Mouse (Mus musculus) lung, postnatal 10 days (tissue): ENCODE measurements around the gene Lsm7.
"Not testable (repeated sequence)": the region's sequence is repeated elsewhere in the genome, so short reads cannot be mapped to it uniquely, and the experiment has no call there.

Experiments
- DNase-seq: peaks from one replicate; pipeline ENCODE4 v3.0.0; 2021

The Lsm7 gene

DNA sequence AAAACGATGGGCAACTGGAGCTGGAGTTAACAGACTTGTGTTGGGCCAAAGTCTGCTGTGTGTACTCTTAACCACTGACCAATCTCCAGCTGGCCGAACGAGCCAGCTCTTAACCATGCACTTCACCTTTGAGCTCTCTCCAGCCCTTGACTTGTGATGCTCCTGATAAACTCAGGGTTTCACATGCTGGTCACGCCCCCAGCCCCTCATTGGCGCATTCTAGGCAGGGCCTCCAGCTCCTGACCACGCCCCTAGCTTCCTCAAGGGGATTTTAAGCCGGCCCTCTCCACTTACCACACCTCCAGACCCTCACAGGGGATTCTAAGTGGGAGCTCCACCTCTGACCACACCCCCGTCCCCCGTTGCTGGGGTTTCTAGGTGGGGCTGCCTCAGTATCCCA, 23.9 kb downstream of the Lsm7 start:
- peak; percentile 85 for DNase-seq

DNA sequence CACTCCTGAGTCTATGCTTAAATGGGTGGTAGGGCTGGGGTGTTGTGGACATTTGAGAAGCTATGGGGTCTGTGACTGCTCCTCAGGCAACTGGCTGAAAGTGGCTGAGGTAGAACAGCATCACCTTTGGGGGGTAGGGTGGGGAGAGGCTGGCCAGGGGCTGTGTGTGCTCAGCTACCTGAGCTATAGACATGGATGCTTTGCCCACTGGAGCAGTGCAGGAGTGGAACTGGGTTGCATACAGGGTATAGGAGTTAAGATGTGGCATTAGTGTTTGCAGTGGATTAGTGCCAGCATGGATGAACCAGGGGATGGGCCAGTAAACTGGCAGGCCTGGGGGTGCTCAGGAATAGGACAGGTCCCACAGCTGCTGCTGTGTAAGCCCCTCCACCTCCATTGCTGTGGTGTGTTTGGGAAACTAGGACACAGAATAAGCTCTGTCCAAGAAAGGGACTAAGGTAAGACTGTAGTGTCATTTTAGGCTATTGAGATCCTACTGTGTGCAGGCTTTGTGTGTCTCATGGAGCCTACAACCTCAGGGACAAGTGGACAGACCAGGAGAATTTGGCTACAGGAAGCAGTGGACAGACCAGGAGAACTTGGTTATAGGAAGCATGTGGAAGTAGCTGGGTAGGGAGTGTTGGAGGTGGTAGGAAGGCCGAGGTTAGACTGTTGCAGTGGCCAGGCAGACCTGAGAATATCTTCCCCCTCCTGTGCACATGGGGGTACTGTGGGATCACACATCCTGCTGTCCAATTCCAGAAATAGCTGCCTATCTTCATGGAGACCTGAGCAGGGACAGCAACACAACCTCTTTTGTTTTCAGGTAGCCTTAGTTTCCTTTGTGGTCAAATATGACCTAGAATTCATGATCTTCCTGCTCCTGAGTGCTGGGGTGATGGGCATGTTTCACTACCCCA, 25.4 kb downstream of the Lsm7 start:
- no peak for DNase-seq

DNA sequence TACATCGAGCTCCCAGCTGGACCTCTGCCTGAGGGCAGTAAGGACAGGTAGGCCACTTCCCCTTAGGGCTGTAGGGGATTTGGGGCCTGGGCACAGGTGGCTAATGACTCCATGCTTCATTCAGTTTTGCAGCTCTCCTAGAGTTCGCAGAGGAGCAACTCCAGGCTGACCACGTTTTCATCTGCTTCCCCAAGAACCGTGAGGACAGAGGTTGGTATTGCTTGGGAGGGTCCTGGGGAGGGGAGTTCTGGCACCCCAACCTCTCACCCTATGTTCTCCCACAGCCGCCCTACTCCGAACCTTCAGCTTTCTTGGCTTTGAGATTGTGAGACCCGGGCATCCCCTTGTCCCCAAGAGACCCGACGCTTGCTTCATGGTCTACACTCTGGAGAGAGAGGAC, 26.4 kb downstream of the Lsm7 start:
- not testable (repeated sequence) for DNase-seq

DNA sequence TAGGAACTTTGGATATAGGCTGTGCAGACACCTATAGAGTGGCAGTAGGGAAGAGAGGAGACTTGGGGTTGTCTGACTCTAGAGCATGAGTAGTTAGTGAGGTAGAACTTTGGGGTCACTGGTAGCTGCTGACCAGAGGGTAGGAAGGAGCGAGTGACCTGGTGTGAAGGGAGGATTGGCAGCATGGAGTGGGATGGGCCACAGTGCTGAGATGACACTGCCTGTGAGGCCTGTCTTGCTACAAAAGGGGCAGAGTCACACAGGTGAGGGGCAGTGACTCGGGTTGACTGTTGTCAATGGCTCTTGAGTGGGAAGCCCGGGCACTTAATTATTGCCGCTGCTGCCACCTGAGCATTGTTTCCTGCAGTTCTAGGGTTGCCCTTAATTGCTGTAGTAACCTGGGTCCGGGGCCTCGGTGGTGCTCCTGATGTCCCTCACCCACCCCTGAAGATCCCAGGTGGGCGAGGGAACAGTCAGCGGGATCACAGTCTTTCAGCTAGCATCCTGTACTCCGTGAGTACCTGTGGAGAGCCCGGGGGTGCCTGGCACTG, 27.1 kb downstream of the Lsm7 start:
- DNase-seq = no peak

DNA sequence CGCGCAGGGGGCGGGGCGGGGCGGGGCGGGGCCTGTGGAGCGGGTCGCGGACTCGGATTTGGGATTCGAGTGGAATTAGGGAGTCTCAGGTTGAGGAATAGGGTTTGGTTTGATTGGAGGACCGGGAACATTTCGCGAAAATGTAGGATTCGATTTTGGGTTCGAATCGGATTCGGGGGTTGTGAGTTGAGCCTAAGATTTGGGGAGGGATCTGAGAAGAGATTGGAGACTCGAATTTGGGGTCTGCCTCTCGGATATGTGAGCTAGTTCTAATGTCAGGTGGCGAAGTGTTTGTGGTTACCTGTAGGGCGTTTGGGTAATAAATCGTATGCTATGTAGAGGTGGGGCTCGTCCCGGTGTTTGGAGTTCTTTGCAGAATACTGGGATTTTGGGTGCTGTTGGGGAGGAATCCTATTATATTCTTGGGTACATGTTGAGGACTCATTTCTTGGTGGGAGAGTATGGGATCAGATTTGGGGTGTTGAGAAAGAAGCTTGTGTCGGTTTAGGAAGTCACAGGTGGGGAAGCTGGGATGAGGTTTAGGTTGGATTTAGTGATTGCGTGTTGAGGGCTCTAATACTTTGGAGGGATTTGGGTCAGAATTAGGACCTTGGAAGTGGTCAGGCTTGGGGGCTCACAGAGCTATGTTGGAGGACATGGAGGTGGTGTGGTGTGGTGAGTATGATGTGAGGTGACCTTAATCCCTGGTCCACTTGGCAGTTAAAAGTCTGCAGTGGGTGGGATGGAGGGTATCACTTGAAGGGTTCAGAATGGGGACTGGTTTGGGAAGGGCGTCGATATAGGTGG, 27.7 kb downstream of the Lsm7 start:
- DNase-seq = no peak

DNA sequence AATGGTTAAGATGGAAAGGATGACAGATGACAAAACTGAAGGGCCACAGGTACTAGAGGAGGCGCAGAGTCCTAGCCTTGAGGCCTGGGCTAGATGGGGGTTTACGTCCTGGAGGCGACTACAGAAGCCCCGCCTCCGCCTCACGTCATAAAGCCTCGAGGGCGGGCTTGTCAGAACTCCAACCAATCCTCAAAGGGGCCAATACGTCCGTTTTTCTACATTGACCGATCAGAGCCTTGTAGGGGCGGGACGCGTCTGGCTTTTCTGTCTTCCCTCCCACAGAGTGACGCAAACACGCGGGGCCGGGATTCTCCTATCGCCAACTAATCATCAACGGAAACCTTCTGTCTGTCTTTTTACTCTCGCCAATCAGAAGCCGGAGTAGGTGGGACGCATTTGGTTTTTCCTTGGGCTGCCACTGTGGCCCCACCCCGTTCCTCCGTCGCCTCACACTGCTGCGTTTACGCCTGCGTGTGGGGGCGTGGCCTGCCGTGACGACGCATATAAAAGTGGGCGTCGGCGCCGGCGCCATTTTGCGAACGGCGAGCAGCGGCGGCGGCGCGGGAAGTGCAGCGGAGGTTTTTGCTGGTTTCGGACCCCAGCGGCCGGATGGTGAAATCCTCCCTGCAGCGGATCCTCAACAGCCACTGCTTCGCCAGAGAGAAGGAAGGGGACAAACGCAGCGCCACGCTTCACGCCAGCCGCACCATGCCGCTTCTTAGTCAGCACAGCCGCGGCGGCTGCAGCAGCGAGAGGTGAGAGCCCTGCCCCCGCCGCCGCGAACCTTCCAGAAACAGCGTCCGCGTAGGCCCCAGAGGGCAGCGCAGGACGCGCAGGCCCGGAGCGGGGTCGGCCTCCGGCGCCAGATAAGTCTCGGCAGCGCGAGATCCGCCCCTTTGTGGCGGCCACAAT, 28.6 kb downstream of the Lsm7 start, which contains the start of gene Oaz1:
Gene Oaz1, plus strand, starts transcription at position 506 of the 912 bp plus-strand sequence.
- peak; percentile 100 for DNase-seq

DNA sequence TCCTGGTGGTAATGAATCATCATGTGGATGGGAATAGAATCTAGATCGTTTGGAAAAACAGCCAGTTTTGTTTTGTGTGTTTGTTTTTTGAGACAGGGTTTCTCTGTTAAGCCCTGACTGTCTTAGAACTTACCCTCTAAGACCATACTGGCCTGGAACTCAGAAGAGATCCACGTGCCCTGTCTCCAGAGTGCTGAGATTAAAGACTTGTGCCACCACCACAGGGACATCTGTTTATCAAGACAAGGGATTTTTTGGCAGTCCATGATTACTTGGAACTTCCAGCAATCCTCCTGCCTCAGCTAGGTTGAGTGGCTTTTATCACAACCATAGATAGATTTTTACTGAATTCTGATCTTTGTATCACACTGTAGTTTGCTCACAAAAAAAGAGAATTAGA, 30.2 kb downstream of the Lsm7 start:
- DNase-seq = no peak

DNA sequence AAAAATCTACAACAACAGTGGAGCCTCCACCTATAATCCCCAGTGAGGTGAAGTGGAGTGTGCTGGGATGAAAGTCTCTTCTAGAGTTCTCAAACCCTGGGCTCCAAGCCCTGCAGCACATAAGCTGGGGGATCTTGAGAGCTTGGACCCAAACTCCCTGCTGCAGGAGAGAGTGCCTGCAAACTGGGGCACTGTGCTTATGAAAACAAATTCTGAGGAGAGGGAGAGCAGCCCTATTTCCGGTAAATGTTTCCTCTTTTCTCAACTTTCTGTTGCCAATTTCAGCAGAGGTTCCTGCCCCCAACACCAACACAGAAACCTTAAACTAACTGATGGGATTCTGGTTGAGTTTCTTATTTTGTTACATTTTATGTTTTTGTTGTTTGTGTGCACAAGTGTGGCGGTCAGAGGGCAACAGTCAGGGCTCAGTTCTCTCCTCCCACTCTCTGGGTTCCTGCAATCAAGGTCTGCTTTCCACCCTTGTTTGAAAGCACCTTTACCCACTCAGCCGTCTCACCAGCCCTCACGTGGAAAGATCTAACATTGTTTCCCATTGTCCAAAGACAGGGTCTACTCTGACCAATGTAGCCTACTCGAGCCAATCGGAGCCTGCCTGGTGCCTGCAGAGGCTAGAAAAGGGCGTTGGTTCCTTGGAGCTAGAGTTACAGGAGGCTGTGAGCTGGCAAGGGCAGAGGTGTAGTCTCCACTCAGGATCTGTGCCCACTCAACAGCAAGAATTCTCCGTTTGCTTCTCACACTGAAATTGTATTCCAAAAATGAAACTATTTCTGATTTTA, 31.0 kb downstream of the Lsm7 start:
- no peak for DNase-seq

DNA sequence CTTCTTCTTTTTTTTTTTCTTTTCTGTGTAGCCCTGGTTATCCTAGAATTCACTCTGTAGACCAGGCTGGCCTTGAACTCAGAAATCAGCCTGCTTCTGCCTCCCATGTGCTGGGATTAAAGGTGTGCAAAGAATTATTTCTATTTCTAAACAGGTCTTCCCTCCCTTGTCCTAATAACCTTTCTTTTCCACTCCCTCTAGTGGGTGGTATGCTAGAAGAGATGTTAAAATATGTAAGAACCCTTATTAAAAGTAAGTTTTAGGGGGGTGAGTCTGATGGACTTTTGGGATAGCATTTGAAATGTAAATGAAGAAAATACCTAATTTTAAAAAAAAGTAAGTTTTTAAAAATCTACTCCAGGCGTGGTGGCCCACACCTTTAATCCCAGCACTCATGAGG, 31.7 kb downstream of the Lsm7 start:
- no peak for DNase-seq

DNA sequence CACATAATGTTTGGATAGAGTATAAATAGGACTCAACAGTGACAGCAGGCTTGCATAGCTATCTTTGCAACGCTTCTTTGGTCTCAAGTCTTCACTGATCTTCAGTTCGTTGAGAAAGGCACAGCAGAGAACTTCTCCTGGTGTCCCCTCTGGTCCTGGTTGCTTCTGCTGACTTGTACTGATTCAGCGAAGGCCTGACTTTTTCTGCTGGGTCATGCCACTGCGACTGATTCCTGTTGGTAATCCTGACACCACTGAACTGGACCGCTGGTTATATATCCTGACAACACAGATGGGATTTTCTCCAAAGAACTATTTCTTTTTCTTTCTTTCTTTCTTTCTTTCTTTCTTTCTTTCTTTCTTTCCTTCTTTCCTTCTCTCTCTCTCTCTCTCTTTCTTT, 32.5 kb downstream of the Lsm7 start:
- no peak for DNase-seq

DNA sequence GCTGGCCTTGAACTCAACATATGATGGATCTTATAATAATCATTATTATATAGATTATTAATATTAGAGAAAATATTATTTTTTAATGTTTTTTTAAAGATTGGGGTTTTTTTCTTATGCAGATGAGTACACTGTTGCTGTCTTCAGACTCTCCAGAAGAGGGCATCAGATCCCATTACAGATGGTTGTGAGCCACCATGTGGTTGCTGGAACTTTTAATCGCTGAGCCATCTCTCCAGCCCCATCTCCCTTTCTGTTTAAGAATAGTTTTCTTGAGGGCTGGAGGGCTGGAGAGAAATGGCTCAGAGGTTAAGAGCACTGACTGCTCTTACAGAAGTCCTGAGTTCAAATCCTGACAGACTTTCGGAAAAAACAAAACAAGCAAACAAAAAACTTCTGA, 33.0 kb downstream of the Lsm7 start:
- DNase-seq = peak; percentile 62

DNA sequence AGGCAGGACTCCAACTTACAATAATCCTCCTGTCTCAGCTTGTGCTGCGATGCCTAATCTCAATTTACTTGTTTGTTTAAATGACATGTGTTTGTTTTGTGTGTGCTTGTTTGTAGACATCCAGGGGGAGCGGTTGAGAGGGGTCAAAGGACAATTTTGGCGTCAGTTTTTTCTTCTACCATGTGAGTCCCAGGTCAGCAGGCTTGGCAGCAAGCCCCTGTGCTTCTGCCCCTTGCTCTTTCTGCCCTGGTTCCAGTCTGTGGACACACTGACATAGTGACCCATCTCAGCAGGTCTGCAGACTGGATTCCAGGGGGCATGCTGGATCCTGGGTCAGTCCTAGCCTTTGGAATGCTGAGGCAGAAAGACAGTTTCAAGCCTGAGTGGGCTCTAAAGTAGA, 35.6 kb downstream of the Lsm7 start:
- DNase-seq = no peak

DNA sequence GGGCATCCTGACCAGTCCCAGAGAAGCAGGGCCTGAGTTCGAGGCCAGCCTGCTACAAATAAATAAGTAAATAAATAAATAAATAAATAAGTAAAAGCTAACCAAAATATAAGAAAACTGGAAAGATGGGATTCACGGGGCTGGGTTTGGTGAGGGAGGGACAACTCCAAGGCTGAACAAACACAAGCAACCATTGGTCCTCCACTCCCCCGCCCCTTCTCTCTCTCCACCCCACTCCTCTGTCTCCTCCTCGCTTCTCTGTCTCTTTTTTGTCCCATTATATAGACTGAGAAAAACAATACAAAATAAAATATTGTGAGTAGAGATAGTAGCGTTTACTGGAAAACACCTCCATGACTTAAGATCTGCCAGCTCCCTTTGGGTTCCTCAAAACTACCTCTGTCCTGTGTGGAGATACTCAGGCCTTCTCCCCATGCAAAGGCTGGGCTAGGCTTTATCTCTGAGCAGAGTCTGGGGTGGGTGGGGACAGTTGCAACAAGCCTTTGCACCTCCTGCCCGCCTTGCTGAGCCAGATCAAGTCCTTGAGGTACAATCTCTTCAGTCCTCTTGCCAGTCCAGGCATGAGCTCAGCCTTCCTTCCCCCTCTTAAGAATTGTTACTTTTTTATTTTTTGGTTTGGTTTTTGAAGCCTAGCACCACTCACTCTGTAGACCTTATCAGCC, 36.3 kb downstream of the Lsm7 start:
- no peak for DNase-seq

DNA sequence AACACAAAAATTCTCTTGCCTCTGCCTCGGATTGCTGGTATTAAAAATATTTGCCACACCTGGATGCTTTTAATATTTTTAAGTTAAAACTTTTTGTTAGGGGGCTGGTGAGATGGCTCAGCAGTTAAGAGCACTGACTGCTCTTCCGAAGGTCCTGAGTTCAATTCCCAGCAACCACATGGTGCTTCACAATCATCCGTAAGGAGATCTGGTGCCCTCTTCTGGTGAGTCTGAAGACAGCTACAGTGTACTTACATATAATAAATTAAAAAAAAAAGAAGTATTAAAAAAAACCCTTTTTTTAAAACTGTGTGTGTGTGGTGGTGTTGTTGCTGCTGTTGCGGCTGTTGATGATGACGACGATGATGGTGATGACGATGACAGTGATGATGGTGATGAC, 37.1 kb downstream of the Lsm7 start:
- not testable (repeated sequence) for DNase-seq

DNA sequence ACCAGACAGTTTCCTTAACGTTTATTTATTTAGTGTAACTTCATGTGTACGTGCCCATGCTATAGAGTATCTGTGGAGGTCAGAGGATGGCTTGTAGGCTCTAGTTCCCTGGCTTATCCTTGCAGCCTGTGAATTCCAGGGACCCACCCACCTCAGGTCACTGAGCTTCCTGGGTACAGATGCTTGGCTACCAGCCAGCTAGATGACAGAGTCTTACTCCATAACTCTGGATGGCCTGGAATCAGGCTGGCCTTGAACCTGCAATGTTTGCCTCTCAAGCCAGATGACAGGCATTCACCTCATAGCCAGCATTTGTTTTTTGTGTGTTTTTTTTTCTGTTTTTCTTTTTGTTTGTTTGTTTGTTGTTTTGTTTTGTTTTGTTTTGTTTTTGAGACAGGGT, 37.8 kb downstream of the Lsm7 start:
- DNase-seq = no peak

DNA sequence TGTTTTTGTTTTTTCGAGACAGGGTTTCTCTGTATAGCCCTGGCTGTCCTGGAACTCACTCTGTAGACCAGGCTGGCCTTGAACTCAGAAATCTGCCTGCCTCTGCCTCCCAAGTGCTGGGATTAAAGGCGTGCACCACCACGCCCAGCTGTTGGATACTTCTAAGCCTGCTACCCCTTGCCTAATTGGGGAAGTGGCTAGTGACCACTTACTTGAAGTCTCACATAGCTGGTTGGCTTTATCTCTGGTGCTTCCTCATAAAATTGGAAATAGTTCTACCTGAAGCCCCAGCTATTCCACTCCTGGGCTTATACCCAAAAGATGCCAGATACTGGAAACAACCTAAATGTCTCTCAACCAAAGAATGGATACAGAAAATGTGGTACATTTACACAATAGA, 38.7 kb downstream of the Lsm7 start:
- not testable (repeated sequence) for DNase-seq

DNA sequence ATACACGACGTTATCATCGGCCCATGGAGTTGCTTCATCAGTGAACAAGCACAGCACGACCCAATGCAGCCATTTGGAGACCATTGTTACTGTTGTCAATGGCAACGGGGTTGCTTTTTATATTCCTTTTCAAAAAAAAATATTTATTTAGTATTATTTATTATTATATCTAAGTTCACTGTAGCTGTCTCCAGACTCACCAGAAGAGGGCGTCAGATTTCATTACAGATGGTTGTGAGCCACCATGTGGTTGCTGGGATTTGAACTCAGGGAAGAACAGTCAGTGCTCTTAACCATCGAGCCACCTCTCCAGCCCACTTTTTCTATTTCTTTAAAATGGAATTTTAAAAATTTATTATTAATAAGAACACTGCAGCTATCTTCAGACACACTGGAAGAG, 40.2 kb downstream of the Lsm7 start:
- no peak for DNase-seq

DNA sequence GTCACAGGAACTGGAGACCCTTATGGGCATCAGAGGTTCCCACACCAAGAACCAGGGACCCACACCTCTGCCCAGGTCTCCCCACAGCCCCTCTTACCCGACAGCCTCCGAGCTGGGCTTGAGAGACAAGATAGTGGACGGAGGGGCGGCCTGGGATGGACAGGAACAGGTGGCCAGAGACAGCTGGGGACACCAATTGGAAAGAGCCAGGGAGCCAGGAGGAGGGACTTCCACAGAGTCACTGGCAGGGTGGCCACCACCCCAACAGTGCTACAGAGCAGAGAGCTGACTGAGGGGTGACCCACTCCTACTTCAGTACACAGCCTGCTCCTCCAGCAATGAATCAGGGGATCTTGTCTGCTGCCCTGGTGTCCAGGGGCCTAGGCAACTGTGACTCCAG, 41.6 kb downstream of the Lsm7 start, which contains the start of gene Jsrp1:
Gene Jsrp1, minus strand, starts transcription at position 133 of the 400 bp plus-strand sequence.
- DNase-seq = no peak

DNA sequence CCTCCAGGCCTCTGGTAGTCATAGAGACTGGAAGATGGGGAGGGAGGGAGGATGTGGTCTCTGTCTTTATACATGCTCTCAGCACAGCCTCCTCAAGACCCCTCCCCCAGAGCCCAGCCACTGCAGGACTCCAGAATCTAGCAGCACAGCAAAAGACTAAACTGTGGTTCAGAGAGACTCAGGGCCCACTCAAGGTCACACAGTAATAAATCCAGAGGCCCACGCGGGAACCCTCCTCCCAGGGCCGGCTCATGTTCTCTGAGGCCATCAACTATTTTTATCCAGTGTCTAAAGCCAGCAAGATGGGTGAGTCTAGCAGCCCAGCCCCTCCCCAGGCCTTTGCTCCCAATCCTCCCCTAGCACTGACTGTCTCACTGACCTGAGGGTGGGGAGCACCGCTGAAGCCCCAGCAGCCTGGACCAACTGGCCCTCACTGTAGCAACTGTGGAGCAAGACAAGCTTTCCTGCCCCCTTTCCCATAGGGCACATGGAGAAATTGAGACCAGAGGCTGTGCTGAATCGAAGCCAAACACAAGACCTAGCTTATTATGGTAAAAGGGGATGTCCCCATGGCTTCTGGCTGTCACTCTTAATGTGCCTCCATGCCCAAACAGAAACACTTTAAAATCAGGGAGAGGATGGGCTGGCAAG, 42.5 kb downstream of the Lsm7 start:
- no peak for DNase-seq

DNA sequence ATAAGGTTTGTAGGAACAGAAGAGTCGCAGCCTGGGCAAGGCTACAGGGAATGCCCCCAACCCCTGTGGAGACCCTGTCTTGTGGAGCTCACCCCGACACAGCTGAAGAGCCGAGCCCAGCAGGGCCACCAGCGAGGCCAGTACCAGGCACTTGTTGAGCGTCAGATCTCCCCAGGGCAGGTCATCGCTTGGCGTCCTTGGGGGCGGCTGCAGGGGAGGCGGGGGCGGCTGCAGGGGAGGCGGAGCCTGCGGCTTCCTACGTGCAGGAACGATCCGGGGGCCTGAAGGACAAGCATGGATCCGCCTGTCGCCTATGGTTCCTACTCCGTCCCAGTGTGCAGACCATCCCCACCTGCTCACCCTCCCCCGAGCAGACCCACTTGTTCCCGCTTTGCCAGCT, 44.9 kb downstream of the Lsm7 start:
- DNase-seq = no peak
